ENCODE assay signal across 12 mouse cellular contexts in the genomic region with DNA sequence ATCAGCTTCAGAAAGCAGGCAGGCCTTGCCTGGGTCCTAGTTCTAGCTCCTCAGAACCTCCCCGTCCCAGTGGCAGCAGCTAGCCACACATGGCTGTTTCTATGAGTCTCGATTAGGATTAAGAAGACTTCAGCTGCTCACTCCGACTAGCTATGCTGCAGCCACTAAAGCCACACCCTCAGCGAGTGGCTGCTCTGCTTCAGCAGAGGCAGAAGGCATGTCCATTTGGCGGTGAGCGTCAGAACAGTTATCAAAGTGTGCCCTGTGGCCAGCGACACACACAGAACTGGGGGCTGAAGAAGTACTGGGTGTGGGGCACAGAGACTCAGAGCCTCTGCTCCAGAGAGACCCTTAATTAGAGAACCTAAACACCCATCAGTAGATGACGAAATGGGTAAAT.
"Had no signal": no experiment of that assay in that cellular context is flagged by ENCODE, and none has a peak within 500 bp of the region (broad histone marks: within the 10 kb centered on the region; RNA-seq: fewer than 3 reads in every experiment).

No protein-coding gene starts in this region.

- H3K27me3 ChIP-seq: kidney, embryonic 15.5 days; stomach, embryonic 15.5 days had no signal

- H3K9me3 ChIP-seq: kidney, embryonic 15.5 days; stomach, embryonic 15.5 days had no signal

- H3K9ac ChIP-seq: kidney, embryonic 15.5 days; liver, embryonic 14.5 days; stomach, embryonic 15.5 days had no signal

- H3K27ac ChIP-seq: kidney, embryonic 15.5 days; liver, embryonic 14.5 days; macrophage; stomach, embryonic 15.5 days had no signal

- H3K4me1 ChIP-seq: kidney, embryonic 15.5 days; stomach, embryonic 15.5 days had no signal

- H3K4me2 ChIP-seq: kidney, embryonic 15.5 days; stomach, embryonic 15.5 days had no signal

- H3K4me3 ChIP-seq: kidney, embryonic 15.5 days; stomach, embryonic 15.5 days had no signal

- H3K36me3 ChIP-seq: kidney, embryonic 15.5 days; stomach, embryonic 15.5 days had no signal

- DNase-seq: kidney, adult 2 months; kidney, postnatal 14 days; left cerebral cortex, postnatal 4 days; lung, adult 2 months; lung, postnatal 10 days; right cerebral cortex, postnatal 14 days; thymus, adult 2 months; thymus, postnatal 25 days had no signal
